2 mouse cellular contexts compared by ENCODE assay signal in the genomic region with DNA sequence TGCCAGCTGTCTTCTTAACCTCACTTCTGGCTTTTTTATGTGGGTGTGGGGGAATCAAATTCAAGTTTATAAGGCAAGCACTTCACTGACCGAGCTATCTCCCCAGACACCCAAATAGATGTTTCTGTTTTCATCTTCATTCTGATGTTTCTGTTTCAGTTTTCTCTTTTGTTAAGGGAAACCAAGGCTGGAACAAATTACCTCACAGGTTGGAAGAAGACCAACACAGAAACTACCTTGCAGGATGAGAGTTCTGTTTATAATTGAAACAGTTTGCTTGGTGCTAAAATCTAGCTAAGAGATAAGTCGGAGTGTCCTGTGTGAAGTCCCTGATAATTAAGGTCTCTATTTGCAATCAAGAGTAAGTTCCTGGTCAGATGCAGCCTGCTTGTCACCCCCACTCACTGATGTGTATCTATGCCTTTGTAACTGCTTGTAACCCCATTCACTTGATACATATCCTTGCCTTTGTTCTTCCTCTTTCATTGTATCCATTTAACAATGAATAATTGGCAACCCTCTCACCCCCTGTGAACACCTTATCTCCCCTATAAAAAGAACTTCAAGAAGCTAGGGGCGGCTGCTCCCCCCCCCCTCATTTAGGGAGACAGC.
TF ChIP-seq lines count a peak whose summit lies in the region.

No protein-coding gene starts in this region.

TF ChIP-seq in CH12.LX, 34 proteins besides CTCF, POLR2A, EP300 and RAD21 (continued from another document):
- 0 out of 2 replicates have a peak, but pooled peaks have one; percentile 12 for TF ChIP-seq IRF4 (IDR thresholded peaks at IDR 0.05; ENCODE audit: low read depth, low read length)
- TF ChIP-seq MEF2A (IDR thresholded peaks at IDR 0.05; ENCODE audit: borderline replicate concordance, low read depth, low read length) = 0 out of 2 replicates have a peak, but pooled peaks have one; percentile 14
- TF ChIP-seq JUND (conservative IDR thresholded peaks at IDR 0.05; ENCODE audit: low read depth, low read length) = peak; percentile 75

TF ChIP-seq in MEL, 35 proteins besides CTCF, POLR2A, EP300 and RAD21 (continued from another document):
- TF ChIP-seq JUND (IDR thresholded peaks at IDR 0.05; ENCODE audit: low read depth, low read length) = no peak
- TF ChIP-seq ETS1 (IDR thresholded peaks at IDR 0.05; ENCODE audit: low read depth, low read length) = peak; percentile 81
- TF ChIP-seq POLR2AphosphoS2 (IDR thresholded peaks at IDR 0.05; ENCODE audit: low read length) = no peak
- peak; percentile 69 for TF ChIP-seq MAZ (IDR thresholded peaks at IDR 0.05; ENCODE audit: low read depth, low read length)
- TF ChIP-seq UBTF (IDR thresholded peaks at IDR 0.05; ENCODE audit: borderline replicate concordance, insufficient read depth, low read depth, low read length) = no peak
- TF ChIP-seq SIN3A (IDR thresholded peaks at IDR 0.05; ENCODE audit: low read length) = peak; percentile 26; the same call in 1 of the 2 replicates
- TF ChIP-seq MYB (IDR thresholded peaks at IDR 0.05; ENCODE audit: low read depth, low read length) = no peak
- no peak for TF ChIP-seq ELF1 (IDR thresholded peaks at IDR 0.05; ENCODE audit: low read depth, low read length)
- TF ChIP-seq TCF12 (IDR thresholded peaks at IDR 0.05; ENCODE audit: low read depth, low read length) = peak; percentile 70
- no peak for TF ChIP-seq USF1 (IDR thresholded peaks at IDR 0.05; ENCODE audit: low read depth, low read length)
- TF ChIP-seq MEF2A (IDR thresholded peaks at IDR 0.05; ENCODE audit: extremely low read depth, insufficient replicate concordance, low read depth, low read length, poor library complexity, severe bottlenecking) = no peak
- TF ChIP-seq NELFE (IDR thresholded peaks at IDR 0.05; ENCODE audit: low read depth, low read length) = 0 out of 2 replicates have a peak, but pooled peaks have one; percentile 11
- no peak for TF ChIP-seq GABPA (IDR thresholded peaks at IDR 0.05; ENCODE audit: low read depth, low read length)
- TF ChIP-seq TAL1 (IDR thresholded peaks at IDR 0.05; ENCODE audit: low read length) = no peak
- no peak for TF ChIP-seq BHLHE40 (IDR thresholded peaks at IDR 0.05; ENCODE audit: borderline replicate concordance, low read depth, low read length)
- TF ChIP-seq USF2 (IDR thresholded peaks at IDR 0.05; ENCODE audit: borderline replicate concordance in 1 of 2, insufficient read depth in 1 of 2, low read depth in 1 of 2, low read length in 2 of 2) = no peak
- TF ChIP-seq ZC3H11A (IDR thresholded peaks at IDR 0.05; ENCODE audit: low read depth, low read length) = no peak
- TF ChIP-seq MXI1 (IDR thresholded peaks at IDR 0.05; ENCODE audit: low read depth, low read length) = 0 out of 2 replicates have a peak, but pooled peaks have one; percentile 0
- no peak for TF ChIP-seq CHD2 (IDR thresholded peaks at IDR 0.05; ENCODE audit: low read length)
